Mouse (Mus musculus): ENCODE measurements around the gene Rftn1.

DNA sequence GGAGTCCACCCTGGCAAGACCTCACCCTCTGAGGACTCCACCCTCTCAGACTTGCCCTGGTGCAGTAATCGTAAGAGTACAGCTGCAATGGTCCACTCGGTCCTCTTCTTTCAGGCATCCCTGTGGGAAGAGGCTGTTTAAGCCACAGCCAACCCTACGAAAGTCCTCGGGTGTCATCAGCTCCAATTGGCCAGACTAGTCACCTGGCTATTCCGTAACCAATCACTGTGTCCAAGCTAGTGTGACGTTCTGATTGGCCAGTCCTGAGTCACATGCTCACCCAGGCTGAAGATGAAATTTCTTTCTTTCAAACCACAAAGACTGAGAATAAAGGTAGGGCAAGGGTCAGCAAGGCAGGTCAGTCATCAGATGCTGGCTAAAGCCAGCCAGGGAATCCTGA, 19.4 kb upstream of the Rftn1 start:
- peak; percentile 45; the same call in 1 of the 2 replicates for TF ChIP-seq POLR2A (IDR thresholded peaks at IDR 0.05; ENCODE audit: control insufficient read depth, low read depth, low read length)
- TF ChIP-seq CTCF (IDR thresholded peaks at IDR 0.05; ENCODE audit: control insufficient read depth, insufficient read depth, insufficient replicate concordance, low read depth, low read length) = no peak
